Mouse (Mus musculus) erythroblast, embryonic 14.5 days (primary cell): ENCODE data around the gene Vav1. TPM values are rescaled to one million over a fixed set of nuclear protein-coding genes. Genes with fewer than 3 reads are reported as not detected.
A peak's percentile ranks its signal among the peaks of the same experiment; 100 is the strongest.
"Not testable (repeated sequence)": the region's sequence is repeated elsewhere in the genome, so short reads cannot be mapped to it uniquely, and the experiment has no call there.

Experiments
- H3K27me3 ChIP-seq: 2 replicates; pipeline ENCODE4 v1.6.1; 2012; ENCODE audit warnings: inconsistent platforms; ENCODE audit not compliant: control insufficient read depth
- H3K36me3 ChIP-seq: 2 replicates; pipeline ENCODE4 v1.6.1; 2012; ENCODE audit warnings: mild to moderate bottlenecking, inconsistent platforms; ENCODE audit not compliant: control insufficient read depth
- H3K4me1 ChIP-seq: 2 replicates; pipeline ENCODE4 v1.6.1; 2012; ENCODE audit warnings: inconsistent platforms; ENCODE audit not compliant: control insufficient read depth
- H3K4me3 ChIP-seq: replicated peaks from 2 replicates; pipeline ENCODE3; 2012; ENCODE audit warnings: moderate library complexity, mild to moderate bottlenecking, inconsistent platforms
- H3K9me3 ChIP-seq: 2 replicates; pipeline ENCODE4 v1.6.1; 2012; ENCODE audit warnings: low read length, inconsistent platforms, mixed read lengths; ENCODE audit not compliant: control insufficient read depth
- GATA1 ChIP-seq: IDR thresholded peaks from 2 replicates; pipeline ENCODE4 v1.6.1; 2012; ENCODE audit warnings: low read length, inconsistent platforms, mixed read lengths
- TAL1 ChIP-seq: IDR thresholded peaks from 3 replicates; pipeline ENCODE4 v1.6.1; 2012; ENCODE audit warnings: low read length, inconsistent platforms, mixed read lengths
- polyA plus RNA-seq: library from polyadenylated mRNA; stranded (reverse); fragments of >175 nt; gene quantifications from 2 replicates; pipeline ENCODE4 v1.2.3, GENCODE M21; 2012

Vav1 gene
- polyA plus RNA-seq, 1 experiment: 0.18 TPM

DNA sequence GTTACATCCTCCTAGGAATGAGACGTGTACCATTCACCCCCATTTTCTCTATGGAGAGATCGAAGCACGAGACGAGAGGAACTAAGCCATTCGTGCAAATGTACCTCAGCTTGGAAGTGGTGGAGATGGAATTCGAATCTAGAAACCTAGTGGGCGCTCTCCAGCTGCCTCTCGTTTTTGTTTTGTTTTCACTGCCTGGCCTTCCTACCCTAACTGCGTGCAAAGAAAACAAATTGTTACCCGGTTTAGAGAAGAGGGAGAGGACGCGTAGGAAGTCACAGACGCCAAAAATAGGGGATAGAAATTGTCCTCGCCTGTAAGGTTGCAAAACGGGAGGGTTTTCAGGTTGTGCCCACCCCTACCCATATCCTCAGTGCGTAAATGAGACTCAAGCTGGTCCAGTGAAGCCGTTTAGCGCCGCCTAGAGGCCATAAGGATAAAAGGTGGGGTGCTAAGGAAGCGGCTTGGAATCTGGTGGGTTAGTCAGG, 2.2 kb upstream of the Vav1 start:
- TF ChIP-seq TAL1 (no peak), GATA1 (no peak)
- peak overlapping the region; percentile 59 for H3K4me3 ChIP-seq
- no peaks in the 10 kb centered on the region for H3K9me3 ChIP-seq
- peaks cover 26% of the 10 kb centered on the region for H3K4me1 ChIP-seq
- no peaks in the 10 kb centered on the region for H3K36me3 ChIP-seq
- H3K27me3 ChIP-seq: peaks cover 63% of the 10 kb centered on the region

DNA sequence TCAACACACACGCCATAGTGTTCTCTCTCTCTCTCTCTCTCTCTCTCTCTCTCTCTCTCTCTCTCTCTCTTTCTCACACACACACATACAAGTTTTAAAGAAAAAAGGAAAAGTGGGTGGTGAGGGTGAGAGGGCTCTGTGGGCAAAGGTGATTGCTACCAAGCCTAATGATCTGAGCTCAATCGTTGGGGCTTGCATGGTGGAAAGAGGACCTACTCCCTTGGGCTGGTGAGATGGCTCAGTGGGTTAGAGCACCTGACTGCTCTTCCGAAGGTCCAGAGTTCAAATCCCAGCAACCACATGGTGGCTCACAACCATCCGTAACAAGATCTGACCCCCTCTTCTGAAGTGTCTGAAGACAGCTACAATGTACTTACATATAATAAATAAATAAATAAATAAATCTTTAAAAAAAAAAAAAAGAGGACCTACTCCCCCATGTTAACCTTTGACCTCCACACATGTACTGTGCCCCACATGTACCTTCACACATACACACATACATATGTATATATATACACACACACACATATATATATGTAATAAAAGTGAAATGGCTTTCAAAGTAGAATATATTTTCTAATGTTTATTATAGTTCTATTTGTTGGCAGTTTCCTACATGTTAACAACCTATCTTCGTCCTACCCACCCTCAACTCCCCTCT, 1.2 kb upstream of the Vav1 start:
- H3K9me3 ChIP-seq, H3K4me3 ChIP-seq, H3K36me3 ChIP-seq: not testable (repeated sequence)
- Histone ChIP-seq H3K27me3 (peaks cover 60% of the 10 kb centered on the region), H3K4me1 (peaks cover 26% of the 10 kb centered on the region)

DNA sequence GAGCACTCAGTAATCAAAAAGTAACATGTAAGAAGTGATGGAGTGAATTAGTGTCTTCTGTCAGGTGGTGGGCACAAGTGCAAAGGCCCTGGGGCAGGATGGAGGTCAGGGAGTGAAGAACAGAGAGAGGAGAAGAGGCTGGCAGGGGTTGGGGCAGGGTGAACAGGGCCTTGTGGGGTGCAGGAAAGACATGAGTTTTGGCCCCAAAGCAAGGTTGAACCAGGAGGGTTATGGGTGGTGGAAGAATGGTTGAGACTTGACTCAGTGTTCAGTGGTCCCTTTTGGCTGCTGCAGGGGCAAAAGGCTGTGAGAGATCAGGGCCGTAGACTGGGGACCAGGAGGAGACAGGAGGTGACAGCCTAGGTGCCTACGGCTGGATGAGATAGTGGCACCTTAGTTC, 363 bp upstream of the Vav1 start:
- Histone ChIP-seq H3K27me3 (peaks cover 53% of the 10 kb centered on the region), H3K4me3 (no peak overlapping the region), H3K36me3 (no peaks in the 10 kb centered on the region), H3K4me1 (peaks cover 26% of the 10 kb centered on the region), H3K9me3 (no peaks in the 10 kb centered on the region)
- TF ChIP-seq TAL1: no peak
- TF ChIP-seq GATA1: no peak

DNA sequence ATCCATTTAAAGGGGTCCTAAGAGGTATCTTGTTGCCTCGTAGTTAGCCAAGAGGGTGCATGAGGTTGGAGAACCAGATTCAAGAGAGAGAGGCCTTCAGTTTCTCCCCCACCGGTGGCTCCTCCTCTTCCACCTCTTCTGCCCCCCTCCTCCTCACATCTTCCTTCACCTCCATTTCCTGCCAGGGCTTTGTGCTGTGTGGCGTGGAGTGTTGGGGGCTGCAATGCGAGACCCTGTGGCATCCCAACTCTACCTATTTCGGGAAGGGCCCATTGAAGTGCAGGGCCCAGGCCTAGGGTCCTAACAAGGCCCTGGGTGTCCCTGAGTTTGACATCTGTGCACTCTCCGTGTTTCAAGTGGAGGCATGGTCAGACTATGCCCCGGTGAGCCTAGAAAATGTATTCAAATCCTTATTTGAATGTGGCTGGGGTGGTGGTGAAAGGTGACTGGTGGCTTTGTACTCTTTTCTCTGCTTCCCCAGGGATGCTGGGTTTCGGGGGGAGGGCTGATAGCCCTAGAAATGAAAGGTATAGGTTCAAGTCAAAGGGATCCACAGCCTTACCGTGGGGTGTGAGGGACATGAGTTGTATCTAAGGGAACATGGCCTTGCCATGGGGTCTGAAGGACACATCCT, 808 bp downstream of the Vav1 start:
- H3K4me1 ChIP-seq: peaks cover 26% of the 10 kb centered on the region
- no peak for TF ChIP-seq TAL1
- TF ChIP-seq GATA1: no peak
- H3K9me3 ChIP-seq: no peaks in the 10 kb centered on the region
- no peaks in the 10 kb centered on the region for H3K36me3 ChIP-seq
- peaks cover 42% of the 10 kb centered on the region for H3K27me3 ChIP-seq
- no peak overlapping the region for H3K4me3 ChIP-seq

DNA sequence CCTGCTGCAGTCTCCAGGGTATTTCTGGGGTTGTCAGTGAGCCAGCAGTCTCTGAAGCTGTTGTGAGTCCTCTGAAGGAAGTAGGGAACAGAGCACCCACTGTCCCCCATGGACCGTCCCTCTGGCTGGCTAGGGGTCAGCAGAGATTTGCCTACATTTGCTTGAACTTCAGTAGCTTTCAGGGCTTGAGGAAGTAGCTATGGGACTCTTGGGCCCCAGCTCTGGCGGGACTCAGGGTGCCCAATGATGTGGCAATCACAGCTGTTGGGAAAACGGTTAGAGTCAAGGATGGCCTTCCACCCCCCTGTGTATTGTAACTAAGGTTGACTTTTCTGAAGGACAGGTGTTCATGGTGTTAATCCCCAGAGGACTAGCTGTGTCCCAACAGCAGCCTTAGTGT, 1.5 kb downstream of the Vav1 start:
- H3K27me3 ChIP-seq: peaks cover 35% of the 10 kb centered on the region
- peaks cover 20% of the 10 kb centered on the region for H3K4me1 ChIP-seq
- no peaks in the 10 kb centered on the region for H3K9me3 ChIP-seq
- no peak for TF ChIP-seq TAL1
- no peak overlapping the region for H3K4me3 ChIP-seq
- H3K36me3 ChIP-seq: no peaks in the 10 kb centered on the region

DNA sequence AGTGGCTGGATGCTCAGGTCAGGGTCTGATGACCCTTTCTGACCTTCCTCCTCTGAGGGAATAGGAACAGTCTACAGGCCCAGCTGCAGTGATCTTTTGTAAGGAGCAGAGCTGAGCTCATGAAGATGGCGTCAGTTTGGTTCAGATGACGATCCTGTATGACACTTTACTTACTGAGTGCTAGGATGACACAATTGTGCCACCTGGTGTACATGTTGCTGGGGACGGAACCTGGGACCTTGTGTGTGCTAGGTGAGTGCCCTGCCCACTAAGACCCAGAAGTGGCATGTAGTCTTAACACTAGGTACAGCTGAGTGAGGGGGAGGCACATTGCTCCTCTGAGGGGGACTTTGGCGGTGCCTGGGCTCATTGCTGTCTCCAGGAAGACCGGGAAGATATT, 5.0 kb downstream of the Vav1 start:
- Histone ChIP-seq H3K4me3 (no peak overlapping the region), H3K4me1 (peaks cover 2% of the 10 kb centered on the region)

DNA sequence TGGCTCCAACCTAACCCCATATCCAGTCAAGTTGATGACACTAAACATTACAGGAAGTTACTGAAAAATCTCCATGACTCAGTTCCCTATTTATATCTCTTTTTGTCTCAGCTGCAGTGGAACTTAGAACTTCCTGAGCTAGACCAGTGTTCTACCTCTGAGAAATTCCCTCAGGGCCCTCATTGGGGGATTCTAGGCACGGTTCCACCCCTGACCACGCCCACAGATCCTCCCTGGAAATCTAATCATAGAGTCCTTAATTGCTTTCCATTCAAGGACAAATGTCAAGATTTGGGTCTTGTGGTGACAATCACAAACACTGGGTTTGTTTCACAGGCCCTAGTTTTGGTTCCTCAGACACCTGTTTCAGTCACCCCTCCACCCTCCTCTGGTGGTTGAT, 6.2 kb downstream of the Vav1 start:
- no peaks in the 10 kb centered on the region for H3K36me3 ChIP-seq
- no peaks in the 10 kb centered on the region; the same call in 1 of the 2 replicates for H3K4me1 ChIP-seq
- H3K4me3 ChIP-seq: no peak overlapping the region
- peaks cover under 1% of the 10 kb centered on the region for H3K27me3 ChIP-seq
- no peaks in the 10 kb centered on the region for H3K9me3 ChIP-seq
- TF ChIP-seq TAL1 (no peak), GATA1 (no peak)

More for the DNA sequence above, 5.0 kb downstream of the Vav1 start:
- Histone ChIP-seq H3K36me3 (no peaks in the 10 kb centered on the region), H3K27me3 (peaks cover 11% of the 10 kb centered on the region), H3K9me3 (no peaks in the 10 kb centered on the region)
- TF ChIP-seq TAL1 (no peak), GATA1 (no peak)

DNA sequence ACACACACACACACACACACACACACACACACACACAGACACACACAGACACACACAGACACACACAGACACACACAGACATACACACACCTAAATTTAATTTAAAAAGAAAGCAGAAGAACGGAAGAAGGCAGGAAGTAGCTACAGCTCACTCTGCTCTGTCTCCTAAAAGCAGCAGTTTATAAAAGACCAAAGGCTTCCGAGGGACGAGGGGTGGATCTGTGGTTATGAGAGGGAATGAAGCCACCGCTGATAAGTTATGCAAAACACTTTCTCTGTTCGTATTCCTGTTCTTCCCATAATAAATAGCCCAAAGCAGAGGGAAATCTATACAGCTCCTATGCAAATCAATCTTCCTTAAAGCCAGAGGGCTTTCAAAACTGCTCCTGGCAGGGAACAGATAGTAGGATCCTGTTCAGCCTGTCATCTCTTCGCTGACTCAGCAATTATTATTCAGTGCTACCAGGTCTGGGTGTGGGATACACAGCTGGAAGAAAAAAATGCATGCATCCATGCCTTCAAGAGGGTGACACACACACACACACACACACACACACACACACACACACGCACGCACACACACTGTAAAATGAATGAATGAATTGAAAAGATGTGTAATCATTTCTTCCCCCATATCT, 7.9 kb downstream of the Vav1 start:
- Histone ChIP-seq H3K27me3 (no peaks in the 10 kb centered on the region), H3K36me3 (no peaks in the 10 kb centered on the region), H3K9me3 (no peaks in the 10 kb centered on the region), H3K4me3 (no peak overlapping the region), H3K4me1 (peaks cover 4% of the 10 kb centered on the region; the same call in 1 of the 2 replicates)
- TF ChIP-seq TAL1: no peak
- no peak for TF ChIP-seq GATA1

DNA sequence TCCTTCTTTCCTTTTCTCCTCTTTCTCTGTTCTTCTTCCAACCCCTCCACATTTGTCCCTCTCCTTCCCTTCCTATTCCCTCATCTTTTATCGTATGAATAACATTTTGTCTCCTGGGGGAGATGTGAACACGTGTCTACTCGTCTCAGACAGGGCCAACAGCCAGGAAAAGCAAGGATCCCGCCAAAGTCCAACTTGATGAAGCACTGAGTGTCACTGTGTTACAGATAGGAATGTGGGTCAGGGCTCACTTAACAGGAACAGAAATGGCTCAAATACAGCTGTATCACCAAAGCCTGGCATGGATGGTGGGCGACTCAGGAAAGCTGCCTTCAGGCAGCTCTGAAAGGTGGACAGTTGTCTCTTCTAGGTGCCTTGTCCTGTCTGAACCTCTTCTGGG, 10.4 kb downstream of the Vav1 start:
- Histone ChIP-seq H3K4me1 (peaks cover 6% of the 10 kb centered on the region; the same call in 1 of the 2 replicates), H3K9me3 (no peaks in the 10 kb centered on the region), H3K36me3 (no peaks in the 10 kb centered on the region), H3K4me3 (no peak overlapping the region), H3K27me3 (no peaks in the 10 kb centered on the region)
- no peak for TF ChIP-seq TAL1
- no peak for TF ChIP-seq GATA1
